Mouse (Mus musculus) layer of hippocampus, postnatal 36 days (tissue): Measurements from ENCODE around the gene Tph2. TPM values are rescaled to one million over a fixed set of nuclear protein-coding genes. Genes with fewer than 3 reads are reported as not detected.
A peak's percentile ranks its signal among the peaks of the same experiment; 100 is the strongest.
"Not testable (repeated sequence)": the region's sequence is repeated elsewhere in the genome, so short reads cannot be mapped to it uniquely, and the experiment has no call there.

Experiments
- DNase-seq, 2 experiments: peaks; one replicate each; pipeline ENCODE4 v3.0.0; 2022
- total RNA-seq, 2 experiments: library from RNA; stranded (reverse); gene quantifications; 2 replicates each; pipeline ENCODE4 v1.2.3; 2021

Gene Tph2
- under 1 TPM; 0.67 to 0.73 TPM for total RNA-seq

- peak; percentile 57 to 64 for DNase-seq
These were observed at the start of gene Tph2 for GRCm38 (mm10) chr10:115184697-115185096. Gene Tph2 (minus strand): TSS chr10:115185022.

- no peak for DNase-seq
These were observed 49.0 kb upstream of the Tph2 start for GRCm38 (mm10) chr10:115233798-115234197.

DNA sequence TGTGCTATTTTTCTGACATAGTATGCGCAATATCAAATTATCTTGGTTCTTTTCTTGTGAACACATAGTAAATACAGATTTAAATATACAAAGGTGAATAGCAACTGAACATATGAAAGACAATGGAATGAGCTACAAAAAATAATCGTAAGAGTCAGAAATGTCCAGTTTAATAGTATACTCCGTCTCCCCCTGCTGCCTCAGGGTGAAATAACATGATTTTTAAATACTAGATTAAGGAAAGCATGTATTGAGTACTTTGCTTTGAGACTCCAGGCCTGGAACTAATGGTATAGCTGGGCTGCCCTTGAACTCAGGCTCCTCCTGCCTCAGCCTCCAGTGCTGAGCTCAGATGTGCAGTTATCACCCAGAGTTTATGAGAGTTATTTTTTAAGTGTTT, 47.7 kb upstream of the Tph2 start:
- no peak for DNase-seq

DNA sequence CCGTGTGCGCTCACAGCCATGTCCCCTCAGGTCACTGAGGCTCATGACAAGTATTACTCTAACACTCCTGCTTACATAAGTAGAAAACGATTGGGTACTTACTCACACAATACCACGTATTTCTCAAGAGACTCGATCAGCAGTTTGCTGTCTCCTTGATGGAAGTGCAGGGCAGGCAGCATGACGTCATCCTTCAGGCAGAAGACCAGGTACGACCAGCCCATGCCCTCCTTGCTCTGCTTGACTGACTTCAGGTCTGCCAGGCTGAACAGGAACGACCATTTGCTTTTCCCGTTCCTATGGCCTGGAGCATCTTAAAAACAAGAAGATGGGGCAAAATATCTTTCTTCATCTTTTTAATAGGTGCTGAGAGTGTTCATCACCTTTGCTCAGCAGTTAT, 44.2 kb upstream of the Tph2 start:
- no peak for DNase-seq

DNA sequence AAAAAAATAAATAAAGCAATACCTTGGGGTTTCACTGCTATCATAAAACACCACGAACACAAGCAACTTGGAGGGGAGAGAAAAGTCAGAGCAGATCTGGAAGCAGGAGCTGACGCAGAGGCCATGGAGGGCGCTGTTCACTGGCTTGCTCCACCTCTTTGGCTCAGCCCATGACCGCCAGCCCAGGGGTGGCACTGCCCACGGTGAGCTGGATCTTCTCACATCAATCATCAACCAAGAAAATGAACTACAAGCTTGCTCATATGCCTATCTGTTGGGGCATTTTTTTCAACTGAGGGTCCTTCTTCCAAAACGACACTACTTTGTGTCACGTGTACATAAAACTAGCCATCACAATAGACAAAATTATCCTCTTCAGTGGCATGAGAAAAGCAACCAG, 41.8 kb upstream of the Tph2 start:
- no peak for DNase-seq

GRCm38 (mm10) chr10:115223845-115224244, 39.0 kb upstream of the Tph2 start:
- peak; percentile 20 to 41 for DNase-seq

DNA sequence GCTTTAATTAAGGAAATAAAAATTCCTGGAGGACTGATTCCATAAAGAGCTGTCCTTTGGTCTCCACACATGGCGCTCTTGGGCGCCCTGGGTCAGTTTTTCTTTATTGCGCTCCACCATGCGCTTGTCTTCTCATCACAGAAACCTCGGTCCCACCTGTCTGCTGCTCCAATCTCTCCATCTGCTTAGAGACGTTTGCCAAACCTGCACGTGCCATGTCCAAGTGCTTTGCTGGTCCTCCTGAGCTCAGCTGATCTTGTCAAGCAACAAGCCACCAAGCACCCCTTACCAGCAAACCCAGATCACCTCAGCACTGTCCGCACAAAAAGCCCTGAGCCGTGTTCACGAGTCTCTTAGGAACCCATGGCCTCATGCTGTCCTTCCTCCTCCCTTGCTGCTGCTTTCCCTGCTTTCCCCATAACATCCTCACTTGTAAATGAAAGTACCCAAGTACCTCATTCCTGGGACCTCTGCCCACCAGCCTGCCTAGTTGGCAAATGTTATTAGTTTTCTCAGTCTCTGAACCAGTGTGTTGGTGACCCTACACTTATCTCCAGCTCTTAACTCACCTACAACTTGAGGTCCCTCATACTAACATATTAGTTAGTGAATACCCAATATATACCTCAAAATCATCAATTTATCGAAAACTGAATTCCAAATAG, 28.2 kb upstream of the Tph2 start:
- no peak for DNase-seq

DNA sequence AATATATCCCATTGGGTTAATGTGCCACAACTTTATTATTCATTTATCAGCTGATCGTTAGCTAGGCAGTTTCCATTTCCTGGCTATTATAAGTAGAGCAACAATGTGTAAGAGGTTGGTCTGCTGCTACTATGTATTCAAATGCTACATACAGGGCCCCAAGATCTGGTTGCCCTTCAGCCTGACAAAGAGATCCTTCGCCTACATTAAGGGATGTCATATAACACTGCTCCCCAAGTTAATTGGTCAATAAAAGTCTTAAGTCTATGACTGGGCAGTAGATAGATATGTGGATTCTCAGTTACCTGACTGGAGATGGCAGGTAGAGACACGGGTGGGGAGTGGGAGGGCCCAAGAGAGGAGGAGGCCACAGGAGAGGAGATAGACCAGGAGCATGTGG, 21.0 kb upstream of the Tph2 start:
- DNase-seq = no peak

DNA sequence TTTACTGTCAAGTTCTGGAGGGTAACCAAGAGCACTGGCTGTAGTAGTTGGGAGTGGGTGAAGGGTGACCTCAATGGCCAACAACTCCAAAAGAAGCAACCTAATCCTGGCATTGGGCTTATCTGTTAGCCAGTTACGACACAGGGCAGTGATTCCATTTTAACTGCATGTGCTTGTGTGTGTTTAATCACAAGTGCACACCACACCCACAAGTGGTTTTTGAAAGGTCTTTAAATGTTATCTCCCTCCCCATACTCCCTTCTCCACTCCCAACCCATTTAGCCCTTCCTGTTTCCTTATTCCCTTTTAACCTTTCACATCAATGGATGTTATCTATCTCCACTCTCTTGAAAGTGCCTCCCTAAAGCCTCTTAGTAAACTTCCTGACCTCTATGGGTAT, 20.5 kb upstream of the Tph2 start:
- no peak for DNase-seq

- no peak for DNase-seq
These were observed 6.4 kb upstream of the Tph2 start for GRCm38 (mm10) chr10:115191214-115191613.

- no peak for DNase-seq
These were observed 2.6 kb upstream of the Tph2 start for GRCm38 (mm10) chr10:115187390-115187789.

GRCm38 (mm10) chr10:115181034-115181433, 3.8 kb downstream of the Tph2 start:
- DNase-seq = no peak

- not testable (repeated sequence) for DNase-seq
These were observed 6.8 kb downstream of the Tph2 start for GRCm38 (mm10) chr10:115178019-115178418.

DNA sequence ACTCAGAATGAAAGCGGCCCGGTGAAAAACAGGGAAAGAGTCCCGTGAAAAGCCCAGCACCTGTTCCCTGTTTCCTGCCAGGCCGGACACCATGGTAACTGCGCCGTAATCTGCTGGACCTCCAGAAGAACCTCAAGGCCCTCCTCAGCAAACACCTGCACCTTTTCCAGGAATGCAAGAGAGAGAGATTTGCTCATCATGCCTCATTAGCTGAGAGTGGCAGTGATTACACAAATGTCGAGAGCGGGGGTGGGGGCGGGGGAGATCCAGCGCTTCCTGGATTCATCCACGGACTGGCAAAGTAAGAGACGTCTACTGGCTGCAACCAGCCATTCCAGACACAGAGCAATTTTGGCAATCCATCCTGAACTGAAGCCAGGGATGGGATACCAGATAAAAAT, 9.2 kb downstream of the Tph2 start:
- peak; percentile 19 to 23 for DNase-seq

GRCm38 (mm10) chr10:115173336-115173735, 11.5 kb downstream of the Tph2 start:
- no peak for DNase-seq

DNA sequence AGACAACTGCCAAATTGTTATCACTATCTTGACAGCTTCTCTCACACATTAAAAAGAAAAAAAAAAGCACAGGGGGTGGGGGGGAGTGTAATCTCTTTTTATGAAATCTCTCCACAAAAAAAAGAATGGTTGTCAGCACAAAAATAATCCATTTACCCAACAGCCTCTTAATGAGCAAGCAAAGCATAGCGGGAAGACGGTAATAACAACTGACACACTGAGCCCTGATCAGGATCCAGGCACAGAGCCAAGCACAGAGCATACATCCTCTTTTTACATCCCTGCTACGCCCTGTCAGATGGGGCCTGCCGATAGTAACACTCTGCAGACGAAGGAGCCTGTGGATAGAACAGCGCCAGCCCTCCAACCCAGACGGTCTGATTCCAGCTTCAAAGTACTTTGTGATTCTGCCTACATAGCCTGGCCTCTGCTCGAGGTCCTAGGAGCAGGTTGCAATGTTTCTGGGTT, 13.4 kb downstream of the Tph2 start:
- no peak for DNase-seq

DNA sequence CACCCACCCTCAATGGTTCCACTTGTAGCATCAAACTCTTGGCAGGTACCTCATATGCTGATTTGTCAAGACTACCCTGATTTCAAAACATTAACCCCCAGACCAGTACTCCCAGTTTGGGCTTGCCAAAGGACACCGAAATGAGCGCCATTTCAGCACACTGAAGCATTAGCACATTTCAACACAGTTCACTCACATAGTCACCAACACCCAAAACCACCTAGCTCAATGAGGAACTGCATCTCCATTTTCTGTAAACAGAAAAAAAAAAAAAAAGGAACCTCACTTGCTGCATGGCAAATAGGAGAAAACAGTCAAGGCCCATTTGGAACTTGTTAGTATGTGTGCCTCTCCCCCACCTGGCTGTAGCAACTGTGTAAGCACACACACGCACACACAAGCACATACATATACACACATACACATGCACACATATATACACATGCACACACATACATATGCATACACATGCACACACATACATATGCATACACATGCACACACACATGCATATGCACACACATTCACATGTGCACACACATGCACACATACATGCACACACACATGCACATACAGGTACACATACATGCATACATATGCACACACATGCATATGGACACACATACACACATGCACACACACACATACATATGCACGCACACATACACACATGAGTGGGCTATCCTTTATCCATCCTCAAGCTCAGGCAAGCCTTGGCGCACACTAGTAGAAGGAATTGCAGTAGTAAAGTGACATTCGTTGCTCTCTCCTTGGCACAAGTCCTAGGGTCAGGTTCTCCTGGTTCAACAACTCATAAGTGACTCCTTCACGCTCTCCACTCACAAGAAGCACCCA, 14.1 kb downstream of the Tph2 start:
- DNase-seq = no peak

DNA sequence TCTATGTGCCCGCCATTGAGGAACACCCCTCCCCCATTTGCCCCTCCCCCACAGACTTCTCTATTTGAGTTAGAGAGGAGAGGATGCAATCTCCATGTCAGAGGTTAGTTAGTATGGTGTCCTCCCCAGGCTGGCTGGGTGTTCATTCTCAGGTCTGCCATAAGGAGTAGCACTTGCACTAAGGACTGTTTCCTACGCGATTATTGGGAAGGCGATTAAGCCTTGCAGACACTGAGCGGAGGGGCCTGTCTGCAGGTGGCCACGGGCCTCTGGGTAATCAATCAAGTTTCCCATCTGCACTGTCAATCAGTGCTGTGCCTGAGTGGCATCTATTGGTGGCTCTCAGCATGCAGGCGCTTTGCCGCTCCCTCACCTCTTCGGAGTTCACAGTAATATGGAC, 15.4 kb downstream of the Tph2 start:
- DNase-seq = no peak

- no peak for DNase-seq
These were observed 24.5 kb downstream of the Tph2 start for GRCm38 (mm10) chr10:115160289-115160688.

DNA sequence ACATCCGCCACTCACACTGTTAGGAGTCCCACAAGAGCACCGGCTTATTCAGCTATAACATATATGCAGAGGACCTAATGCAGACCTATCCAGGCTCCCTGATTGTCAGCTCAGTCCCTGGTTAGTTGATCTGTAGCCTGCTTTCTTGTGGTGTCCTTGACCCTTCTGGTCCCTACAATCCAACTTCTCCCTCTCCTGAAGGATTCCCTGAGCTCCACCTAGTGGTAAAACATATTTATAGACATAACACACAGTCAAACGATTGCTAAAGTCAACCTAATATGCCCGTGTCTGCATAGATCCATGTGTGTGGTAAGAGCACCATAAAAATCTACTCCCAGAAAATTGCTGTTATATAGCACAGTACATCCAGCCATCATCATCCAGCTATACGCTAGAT, 37.5 kb downstream of the Tph2 start:
- DNase-seq = no peak

DNA sequence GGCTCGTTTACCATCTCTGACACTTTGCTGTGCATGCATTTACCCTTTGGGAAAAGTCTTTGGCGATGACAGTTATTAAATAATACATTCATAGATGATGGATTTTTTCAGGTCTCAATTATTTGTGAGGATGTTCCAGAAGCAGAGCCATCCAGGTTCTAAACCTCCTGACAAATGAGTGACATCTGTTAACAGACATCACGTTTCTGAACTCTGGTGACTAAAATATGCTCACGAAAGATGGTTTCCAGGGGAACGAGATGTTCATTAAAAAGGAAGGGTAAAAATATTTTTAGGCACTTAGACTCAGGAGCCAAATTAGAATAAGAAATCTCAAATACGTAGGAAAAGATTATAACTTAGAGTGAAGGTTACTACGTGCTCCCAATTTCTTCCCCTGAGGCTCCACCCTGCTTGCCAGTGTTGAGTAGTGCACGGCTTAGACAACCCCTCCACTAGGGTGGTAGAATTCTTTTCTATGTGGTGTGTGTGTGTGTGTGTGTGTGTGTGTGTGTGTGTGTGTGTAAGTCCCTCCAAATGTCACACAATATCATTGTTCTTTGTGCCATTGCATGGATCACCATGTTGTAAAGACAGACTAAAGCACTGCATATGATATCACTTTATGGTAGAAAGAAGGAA, 38.4 kb downstream of the Tph2 start:
- DNase-seq = no peak

GRCm38 (mm10) chr10:115144542-115144941, 40.3 kb downstream of the Tph2 start:
- DNase-seq = no peak

DNA sequence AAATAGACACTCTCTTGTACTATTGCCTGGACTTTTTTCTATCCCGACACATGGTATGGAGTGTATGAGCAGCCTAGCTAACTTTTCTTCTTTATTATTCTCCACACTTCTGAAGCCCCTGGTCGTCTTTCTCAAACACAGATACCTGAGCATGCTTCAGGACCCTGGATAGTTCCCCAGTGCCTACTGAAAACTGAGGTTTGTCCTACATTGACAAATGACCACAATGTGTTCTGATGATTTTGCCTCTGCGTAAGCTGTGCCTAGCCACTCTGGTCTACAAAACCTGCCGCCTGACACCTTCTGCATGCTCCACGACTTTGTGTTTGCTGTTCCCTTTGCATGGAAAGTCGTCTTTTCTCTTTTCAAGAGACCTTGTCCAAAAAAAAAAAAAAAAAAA, 41.2 kb downstream of the Tph2 start:
- DNase-seq = no peak
